Mouse (Mus musculus): ENCODE data around the gene Mfap4.

GRCm38 (mm10) chr11:61441670-61442069 is 43.6 kb upstream of the Mfap4 start:
- TF ChIP-seq CTCF (IDR thresholded peaks at IDR 0.05) (no peak), EP300 (IDR thresholded peaks at IDR 0.05) (no peak)

Measured in lung, postnatal 0 days (tissue).